Comparison of ENCODE assay signal across 29 mouse cellular contexts in the genomic region with DNA sequence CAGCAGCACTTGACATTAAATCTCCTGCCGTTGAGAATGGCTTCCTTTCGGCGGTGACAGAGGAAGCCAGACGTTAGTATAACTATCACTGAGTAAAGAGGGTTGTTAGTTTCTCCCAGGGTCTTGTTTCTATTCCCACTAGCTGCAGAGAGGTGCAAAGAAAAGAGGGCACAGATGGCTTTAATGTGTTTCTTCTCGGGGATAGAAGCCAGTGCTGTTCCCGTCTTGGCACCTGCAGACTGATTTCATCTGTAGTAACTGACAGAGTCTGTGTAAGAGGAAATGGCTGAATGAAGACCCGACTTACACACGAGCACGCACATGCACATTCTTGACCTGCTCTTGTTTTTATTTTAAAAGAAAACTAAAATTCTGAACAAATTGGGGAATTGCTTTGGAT. TPM values are rescaled to one million over a fixed set of nuclear protein-coding genes. Genes with fewer than 3 reads are reported as not detected.
A peak's percentile ranks its signal among the peaks of the same experiment; 100 is the strongest.
DNase-seq lines count a peak whose midpoint lies in the region; ATAC-seq and TF ChIP-seq lines count a peak whose summit lies in the region.
"Had no signal": no experiment of that assay in that cellular context is flagged by ENCODE, and none has a peak within 500 bp of the region (broad histone marks: within the 10 kb centered on the region; RNA-seq: fewer than 3 reads in every experiment).

No protein-coding gene starts in this region.

- no peaks in the 10 kb centered on the region for H3K9me3 ChIP-seq in heart, embryonic 16.5 days (replicated peaks; ENCODE audit: control insufficient read depth, low read length)
- no peaks in the 10 kb centered on the region for H3K9me3 ChIP-seq in heart, embryonic 11.5 days (replicated peaks; ENCODE audit: control insufficient read depth, low read length)
- H3K9me3 ChIP-seq: heart, embryonic 10.5 days; hindbrain, embryonic 15.5 days; limb, embryonic 10.5 days; limb, embryonic 15.5 days; liver, embryonic 13.5 days; neural tube, embryonic 12.5 days had no signal

- 69% methylated on average over 9 of the region's 9 CpGs for WGBS in heart, embryonic 16.5 days
- WGBS in heart, embryonic 11.5 days (ENCODE audit: insufficient replicate concordance), result 75% methylated on average over 9 of the region's 9 CpGs
- 4% methylated on average over 9 of the region's 9 CpGs for WGBS in thymus, adult 2 months

- TF ChIP-seq CTCF in thymus, adult 2 months (IDR thresholded peaks at IDR 0.05; ENCODE audit: borderline replicate concordance, control insufficient read depth, extremely low read depth, insufficient read depth, low read length, poor library complexity), result no peak

- H3K36me3 ChIP-seq in heart, embryonic 16.5 days (ENCODE audit: control insufficient read depth, insufficient read depth), result peaks cover 18% of the 10 kb centered on the region
- H3K36me3 ChIP-seq in heart, embryonic 11.5 days (ENCODE audit: control insufficient read depth, insufficient read depth, low read length), result peaks cover 10% of the 10 kb centered on the region; the same call in 1 of the 2 replicates
- H3K36me3 ChIP-seq in thymus, adult 2 months (ENCODE audit: control insufficient read depth, insufficient read depth, low read length), result peaks cover 20% of the 10 kb centered on the region

- no peak for TF ChIP-seq POLR2A in thymus, adult 2 months (IDR thresholded peaks at IDR 0.05; ENCODE audit: control insufficient read depth, extremely low read depth, insufficient read depth, low read length, poor library complexity)

- H3K27me3 ChIP-seq in heart, embryonic 16.5 days (ENCODE audit: control insufficient read depth, insufficient read depth, low read length), result no peaks in the 10 kb centered on the region
- H3K27me3 ChIP-seq in heart, embryonic 11.5 days (ENCODE audit: control insufficient read depth, insufficient read depth, low read length), result no peaks in the 10 kb centered on the region
- no peaks in the 10 kb centered on the region for H3K27me3 ChIP-seq in thymus, adult 2 months (ENCODE audit: control insufficient read depth, insufficient read depth, low read length)
- H3K27me3 ChIP-seq: hindbrain, embryonic 15.5 days; limb, embryonic 15.5 days; liver, embryonic 13.5 days; neural tube, embryonic 12.5 days had no signal

- H3K4me1 ChIP-seq in heart, embryonic 16.5 days (ENCODE audit: control insufficient read depth, insufficient read depth, low read length), result peaks cover 31% of the 10 kb centered on the region
- H3K4me1 ChIP-seq in heart, embryonic 11.5 days (ENCODE audit: control insufficient read depth, insufficient read depth, low read length), result peaks cover 18% of the 10 kb centered on the region
- H3K4me1 ChIP-seq in thymus, adult 2 months (replicated peaks; ENCODE audit: control insufficient read depth, insufficient read depth, low read length), result peaks cover 63% of the 10 kb centered on the region
- H3K4me1 ChIP-seq: limb, embryonic 10.5 days; limb, embryonic 15.5 days; neural tube, embryonic 12.5 days had no signal

- no peak for ATAC-seq in heart, embryonic 16.5 days (replicated peaks; ENCODE audit: extremely low read depth, insufficient read depth, low FRiP score)
- ATAC-seq in heart, embryonic 11.5 days (replicated peaks; ENCODE audit: insufficient number of reproducible peaks, low FRiP score, low TSS enrichment), result no peak
- ATAC-seq: activated CD4-positive, CD25-positive, alpha-beta regulatory T cell, adult 4 months; lung, postnatal 0 days had no signal

- no peak overlapping the region for H3K4me2 ChIP-seq in heart, embryonic 16.5 days (ENCODE audit: low read depth, low read length)
- no peak overlapping the region for H3K4me2 ChIP-seq in heart, embryonic 11.5 days
- H3K4me2 ChIP-seq: hindbrain, embryonic 15.5 days; limb, embryonic 15.5 days; liver, embryonic 13.5 days; neural tube, embryonic 12.5 days had no signal

- DNase-seq in thymus, adult 2 months, result peak; percentile 59
- no peak for DNase-seq in thymus, postnatal 4 days
- peak; percentile 41 for DNase-seq in naive thymus-derived CD4-positive, alpha-beta T cell, adult 2 months (ENCODE audit: low read depth)
- DNase-seq in thymus, postnatal 36 days, result peak; percentile 58 to 74
- DNase-seq in kidney, adult 9 months, result no peak
- DNase-seq in embryo, embryonic 10.5 days (ENCODE audit: low spot score), result no peak
- DNase-seq: adrenal gland, adult 2 months; adrenal gland, postnatal 36 days; B cell, adult 2 months; cerebellum, adult 8-10 months; cerebellum, postnatal 25 days; gastrocnemius, postnatal 36 days; kidney, adult 2 months; kidney, postnatal 4 days; layer of hippocampus, postnatal 36 days; liver, embryonic 13.5 days; lung, adult 18-20 months; retina, postnatal 1 day; right cerebral cortex, postnatal 14 days had no signal

- H3K4me3 ChIP-seq in heart, embryonic 16.5 days (ENCODE audit: low read length), result no peak overlapping the region
- no peak overlapping the region for H3K4me3 ChIP-seq in heart, embryonic 11.5 days (ENCODE audit: low read depth, low read length)
- no peak overlapping the region for H3K4me3 ChIP-seq in thymus, adult 2 months (ENCODE audit: control insufficient read depth, insufficient read depth, low read length)
- H3K4me3 ChIP-seq: heart, embryonic 10.5 days; hindbrain, embryonic 15.5 days; limb, embryonic 10.5 days; limb, embryonic 15.5 days; liver, embryonic 13.5 days; neural tube, embryonic 12.5 days had no signal

- no peak overlapping the region for H3K9ac ChIP-seq in heart, embryonic 16.5 days (ENCODE audit: low read length)
- H3K9ac ChIP-seq in heart, embryonic 11.5 days (ENCODE audit: low read depth, low read length), result no peak overlapping the region
- H3K9ac ChIP-seq: hindbrain, embryonic 15.5 days; limb, embryonic 15.5 days; liver, embryonic 13.5 days; neural tube, embryonic 12.5 days had no signal

- peak overlapping the region; percentile 86; the same call in 1 of the 2 replicates for H3K27ac ChIP-seq in heart, embryonic 16.5 days (ENCODE audit: low read length)
- no peak overlapping the region for H3K27ac ChIP-seq in heart, embryonic 11.5 days (ENCODE audit: low read depth, low read length)
- H3K27ac ChIP-seq in thymus, adult 2 months (ENCODE audit: control insufficient read depth, insufficient read depth, low read length), result peak overlapping the region; percentile 98; the same call in 1 of the 2 replicates
- H3K27ac ChIP-seq: hindbrain, embryonic 15.5 days; kidney, postnatal 0 days; limb, embryonic 10.5 days; liver, embryonic 13.5 days; neural tube, embryonic 12.5 days had no signal

RNA-seq across cellular contexts. Expression of gene Bach1, which starts 28.5 kb away (rescaled TPM):
- polyA plus RNA-seq in heart, embryonic 16.5 days (2015; fragmentation: Nextera tagmentation; extraction: Ambion mirVana), result 8.2 and 9.8 TPM in 2 replicates
- polyA plus RNA-seq in heart, embryonic 11.5 days (2014; fragmentation: Nextera tagmentation; extraction: Ambion mirVana), result 11.2 and 13.1 TPM in 2 replicates
- polyA plus RNA-seq in thymus, adult 2 months (2012; rRNA removed), result 40.2 and 45.4 TPM in 2 replicates

Comparison
In these comparisons a context has a peak if more than half of its experiments do, and no peak if none do; other contexts are left out.
1. DNase-seq: peak in thymus, adult 2 months (single experiment), naive thymus-derived CD4-positive, alpha-beta T cell, adult 2 months (single experiment) and thymus, postnatal 36 days (2 of 2); none in thymus, postnatal 4 days (single experiment), kidney, adult 9 months (single experiment) and embryo, embryonic 10.5 days (single experiment).